Mouse (Mus musculus) embryonic fibroblast, embryonic 13.5 days (primary cell): ENCODE data around the gene Rtp4. TPM values are rescaled to one million over a fixed set of nuclear protein-coding genes. Genes with fewer than 3 reads are reported as not detected.

Experiments used
- H3K27ac ChIP-seq: 2 replicates; pipeline ENCODE4 v1.5.1; 2012; ENCODE audit warnings: low read length, control low read depth, inconsistent platforms; ENCODE audit not compliant: insufficient read depth
- H3K4me1 ChIP-seq: 2 replicates; pipeline ENCODE4 v1.6.1; 2011; ENCODE audit warnings: low read length; ENCODE audit not compliant: control insufficient read depth, insufficient read depth
- H3K4me3 ChIP-seq: 2 replicates; pipeline ENCODE4 v1.5.1; 2011; ENCODE audit warnings: mild to moderate bottlenecking, control low read depth, low read length; ENCODE audit not compliant: insufficient read depth
- CTCF ChIP-seq: IDR thresholded peaks from 2 replicates; pipeline ENCODE4 v1.5.1; 2011; ENCODE audit warnings: mild to moderate bottlenecking, control low read depth, low read length, moderate library complexity, borderline replicate concordance; ENCODE audit not compliant: insufficient read depth
- POLR2A ChIP-seq: IDR thresholded peaks from 2 replicates; pipeline ENCODE4 v1.6.1; 2011; ENCODE audit warnings: low read depth, mild to moderate bottlenecking, control low read depth, low read length, moderate library complexity
- polyA plus RNA-seq: library from polyadenylated mRNA; stranded (reverse); fragments of >200 nt; gene quantifications from 2 replicates; pipeline ENCODE4 v1.2.4, GENCODE M21; 2011; ENCODE audit warnings: low read depth; ENCODE audit not compliant: missing spikeins, insufficient read length

Gene Rtp4
- polyA plus RNA-seq, result 13.3 and 17.4 TPM in 2 replicates

GRCm38 (mm10) chr16:23520235-23520871 is at the start of gene Rtp4, which contains the start of gene Masp1:
Gene Rtp4, plus strand, starts transcription at chr16:23520291.
Gene Masp1, minus strand, starts transcription at chr16:23520815.
- peak within 1 kb of the TSS; percentile 55 for H3K4me3 ChIP-seq
- H3K4me1 ChIP-seq, result peaks cover 29% of the 10 kb centered on the region
- TF ChIP-seq CTCF (no peak), POLR2A (peak; percentile 48; the same call in 1 of the 2 replicates)
- H3K27ac ChIP-seq, result peak within 1 kb of the TSS; percentile 28

GRCm38 (mm10) chr16:23471551-23471950 is 48.5 kb upstream of the Rtp4 start:
- no peaks in the 10 kb centered on the region; the same call in 1 of the 2 replicates for H3K4me1 ChIP-seq
- no peak overlapping the region for H3K4me3 ChIP-seq
- TF ChIP-seq POLR2A, result no peak
- no peak for TF ChIP-seq CTCF
- no peak overlapping the region for H3K27ac ChIP-seq

GRCm38 (mm10) chr16:23472046-23472445 is 48.0 kb upstream of the Rtp4 start:
- Histone ChIP-seq H3K27ac (no peak overlapping the region), H3K4me3 (no peak overlapping the region), H3K4me1 (no peaks in the 10 kb centered on the region; the same call in 1 of the 2 replicates)
- no peak for TF ChIP-seq POLR2A
- TF ChIP-seq CTCF, result no peak

GRCm38 (mm10) chr16:23475651-23476050 is 44.4 kb upstream of the Rtp4 start:
- H3K27ac ChIP-seq, result no peak overlapping the region
- H3K4me1 ChIP-seq, result no peaks in the 10 kb centered on the region
- TF ChIP-seq POLR2A (no peak), CTCF (no peak)
- no peak overlapping the region for H3K4me3 ChIP-seq

- Histone ChIP-seq H3K27ac (no peak overlapping the region), H3K4me3 (no peak overlapping the region), H3K4me1 (no peaks in the 10 kb centered on the region)
- TF ChIP-seq POLR2A, result no peak
- no peak for TF ChIP-seq CTCF
These were observed 43.5 kb upstream of the Rtp4 start for GRCm38 (mm10) chr16:23476598-23476997.

GRCm38 (mm10) chr16:23479872-23480603 is 40.1 kb upstream of the Rtp4 start:
- no peak overlapping the region for H3K27ac ChIP-seq
- no peak overlapping the region for H3K4me3 ChIP-seq
- no peak for TF ChIP-seq CTCF
- TF ChIP-seq POLR2A, result no peak
- no peaks in the 10 kb centered on the region for H3K4me1 ChIP-seq

- no peak overlapping the region for H3K27ac ChIP-seq
- no peak overlapping the region for H3K4me3 ChIP-seq
- TF ChIP-seq CTCF (no peak), POLR2A (no peak)
- H3K4me1 ChIP-seq, result no peaks in the 10 kb centered on the region
These were observed 37.9 kb upstream of the Rtp4 start for GRCm38 (mm10) chr16:23482218-23482617.

GRCm38 (mm10) chr16:23482846-23483245 is 37.2 kb upstream of the Rtp4 start:
- Histone ChIP-seq H3K4me1 (no peaks in the 10 kb centered on the region), H3K4me3 (no peak overlapping the region), H3K27ac (no peak overlapping the region)
- TF ChIP-seq POLR2A, result no peak
- no peak for TF ChIP-seq CTCF

- H3K4me1 ChIP-seq, result no peaks in the 10 kb centered on the region
These were observed 36.8 kb upstream of the Rtp4 start for GRCm38 (mm10) chr16:23483292-23483691.

GRCm38 (mm10) chr16:23492783-23493182 is 27.3 kb upstream of the Rtp4 start:
- TF ChIP-seq CTCF, result no peak
- TF ChIP-seq POLR2A, result no peak
- no peak overlapping the region for H3K27ac ChIP-seq
- H3K4me1 ChIP-seq, result peaks cover 4% of the 10 kb centered on the region; the same call in 1 of the 2 replicates
- H3K4me3 ChIP-seq, result no peak overlapping the region

More at GRCm38 (mm10) chr16:23483292-23483691, 36.8 kb upstream of the Rtp4 start:
- H3K4me3 ChIP-seq, result no peak overlapping the region
- no peak overlapping the region for H3K27ac ChIP-seq
- TF ChIP-seq CTCF (no peak), POLR2A (no peak)
